Mouse (Mus musculus) gastrocnemius, adult 18-20 months (tissue): Measurements from ENCODE around the gene Hps5. TPM values are rescaled to one million over a fixed set of nuclear protein-coding genes. Genes with fewer than 3 reads are reported as not detected.
"Not testable (repeated sequence)": the region's sequence is repeated elsewhere in the genome, so short reads cannot be mapped to it uniquely, and the experiment has no call there.

Experiments used
- DNase-seq: peaks from one replicate; pipeline ENCODE4 v3.0.0; 2021; ENCODE audit warnings: low spot score
- total RNA-seq, 2 experiments: library from RNA; stranded (reverse); gene quantifications; 2 replicates each; pipeline ENCODE4 v1.2.3; 2021

Gene Hps5
- total RNA-seq, 2 experiments from 2014 or later, result 11.2 to 12.1 TPM

DNA sequence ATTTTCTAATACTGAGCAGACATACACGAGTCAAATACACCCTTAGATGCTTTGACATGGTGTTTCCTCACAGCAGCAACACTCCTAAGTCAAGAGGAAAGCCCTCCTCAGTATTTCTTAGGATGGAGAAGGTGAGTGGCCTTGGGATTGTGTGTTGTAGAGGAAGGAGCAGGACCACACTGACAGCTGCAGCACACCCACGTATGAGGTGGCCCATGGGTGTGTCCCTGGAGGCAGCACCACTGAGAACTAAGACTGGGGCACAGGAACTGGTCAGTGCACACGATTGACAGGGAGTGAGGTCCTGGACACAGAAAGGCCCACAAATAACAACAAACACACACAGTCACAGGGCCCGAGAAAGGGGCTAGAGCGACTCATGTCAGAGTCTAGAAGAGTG is 55.8 kb downstream of the Hps5 start:
- not testable (repeated sequence) for DNase-seq

DNA sequence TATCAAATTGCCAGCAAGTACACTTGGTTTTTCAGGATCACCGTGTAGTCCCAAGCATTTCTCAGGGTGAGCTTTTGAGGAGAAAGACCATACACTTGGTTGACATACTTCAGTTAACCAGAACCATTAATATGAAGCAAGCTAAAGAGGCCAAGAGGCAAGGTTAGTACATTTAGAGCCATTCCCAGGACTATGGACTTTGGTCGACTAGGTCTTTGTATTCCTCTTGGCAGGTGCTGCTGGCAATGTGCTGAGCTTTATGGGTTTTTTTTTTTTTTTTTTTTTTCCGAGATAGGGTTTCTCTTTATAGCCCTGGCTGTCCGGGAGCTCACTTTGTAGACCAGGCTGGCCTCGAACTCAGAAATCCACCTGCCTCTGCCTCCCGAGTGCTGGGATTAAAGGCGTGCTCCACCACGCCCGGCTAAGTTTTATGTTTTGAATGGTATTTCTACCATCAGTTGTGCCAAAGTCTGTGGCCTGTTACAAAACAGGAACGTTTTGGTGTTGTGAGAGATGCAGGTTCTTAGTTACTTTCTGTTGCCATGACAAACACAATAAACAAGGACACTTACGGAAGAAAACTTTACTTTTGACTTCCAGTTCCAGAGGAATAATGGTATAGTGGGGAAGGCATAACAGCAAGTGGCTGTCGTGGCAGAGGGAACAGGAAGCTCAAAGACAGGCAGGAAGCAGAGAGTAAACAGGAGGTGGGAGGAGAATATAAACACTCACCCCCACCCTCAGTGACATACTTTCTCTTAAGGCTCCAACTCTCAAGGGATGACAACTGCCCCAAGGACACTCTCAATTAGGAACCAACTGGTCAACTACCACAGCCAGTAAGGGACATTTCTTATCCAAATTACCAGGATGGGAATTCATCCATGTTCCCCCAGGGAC is 57.1 kb downstream of the Hps5 start:
- DNase-seq, result no peak

DNA sequence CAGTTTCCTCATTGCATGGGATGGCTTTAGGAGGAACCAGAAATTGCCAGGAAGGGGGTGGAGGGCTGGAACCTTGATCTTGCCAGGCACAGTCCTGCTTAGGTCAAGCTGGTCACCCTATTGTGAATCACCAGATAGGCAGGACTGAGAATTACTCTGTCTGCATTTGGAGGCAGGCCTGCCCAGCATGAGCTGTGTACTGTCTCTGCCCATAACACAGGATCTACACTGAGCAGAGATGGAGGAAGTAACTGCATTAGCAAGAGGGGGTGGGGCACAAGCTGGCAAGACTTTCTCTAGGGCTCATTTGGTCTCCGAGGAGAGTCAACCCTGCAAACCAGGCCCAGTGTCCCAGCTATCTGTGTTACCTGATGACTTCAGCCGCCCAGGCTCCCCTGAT is 60.9 kb downstream of the Hps5 start:
- no peak for DNase-seq

DNA sequence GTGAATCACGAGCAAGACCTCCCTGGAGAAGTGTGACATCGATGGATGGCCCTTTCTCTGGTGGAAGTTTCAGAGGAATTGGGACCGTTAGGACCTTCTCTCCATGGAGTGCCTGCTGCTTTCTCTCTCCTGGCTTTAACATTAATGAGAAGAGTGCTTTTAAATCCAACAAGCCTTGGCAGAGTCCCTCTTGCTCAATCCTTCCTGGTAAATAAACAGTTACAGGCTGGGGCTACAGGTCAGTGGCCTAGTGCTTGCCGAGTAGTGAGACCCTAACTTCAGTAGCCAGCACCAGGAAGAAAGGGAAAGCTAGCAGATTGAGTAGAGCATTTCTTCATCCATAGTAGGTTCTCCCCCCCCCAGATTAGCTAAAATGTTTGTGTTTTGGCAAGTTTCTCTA is 63.4 kb downstream of the Hps5 start, which contains the start of gene Saa4:
Gene Saa4 (minus strand): TSS at position 146 of the 400 bp plus-strand sequence.
- no peak for DNase-seq

DNA sequence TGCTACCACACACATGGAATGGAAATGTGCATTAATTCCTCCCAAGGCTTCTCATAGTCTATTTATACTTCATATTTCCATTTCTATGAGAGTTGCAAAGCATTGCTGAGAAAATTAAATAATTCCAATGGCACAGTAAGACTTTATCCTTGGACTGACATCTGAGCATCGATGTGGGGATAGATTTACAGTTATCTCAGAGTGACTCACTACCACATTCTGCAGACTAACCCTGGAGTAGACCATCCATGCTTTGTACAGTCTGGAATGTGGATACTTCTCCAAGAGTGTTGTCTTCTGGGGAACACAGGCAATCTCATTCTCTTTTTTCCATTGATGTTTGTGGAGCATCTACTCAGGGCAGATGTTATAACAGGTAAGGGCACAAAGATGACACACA is 68.3 kb downstream of the Hps5 start:
- no peak for DNase-seq

DNA sequence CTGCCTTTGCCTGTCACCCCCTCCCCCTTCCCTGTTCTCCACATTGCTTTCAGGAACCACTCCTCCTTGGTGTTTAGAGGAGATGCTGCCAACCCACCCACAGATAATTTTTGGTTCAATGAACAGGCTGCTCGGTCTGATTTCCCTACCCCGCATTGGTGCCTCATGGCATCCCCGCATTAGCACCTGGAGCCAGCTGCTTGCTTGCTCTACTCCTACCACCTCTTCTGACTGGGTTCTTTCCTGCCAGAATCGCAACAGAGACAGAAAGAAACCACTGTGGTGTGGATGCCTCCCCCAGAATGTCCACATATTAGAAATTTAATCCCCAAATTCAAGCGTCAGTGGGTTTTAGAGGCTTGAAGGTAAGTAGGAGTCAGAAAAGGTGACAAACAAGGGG is 71.5 kb downstream of the Hps5 start:
- no peak for DNase-seq

DNA sequence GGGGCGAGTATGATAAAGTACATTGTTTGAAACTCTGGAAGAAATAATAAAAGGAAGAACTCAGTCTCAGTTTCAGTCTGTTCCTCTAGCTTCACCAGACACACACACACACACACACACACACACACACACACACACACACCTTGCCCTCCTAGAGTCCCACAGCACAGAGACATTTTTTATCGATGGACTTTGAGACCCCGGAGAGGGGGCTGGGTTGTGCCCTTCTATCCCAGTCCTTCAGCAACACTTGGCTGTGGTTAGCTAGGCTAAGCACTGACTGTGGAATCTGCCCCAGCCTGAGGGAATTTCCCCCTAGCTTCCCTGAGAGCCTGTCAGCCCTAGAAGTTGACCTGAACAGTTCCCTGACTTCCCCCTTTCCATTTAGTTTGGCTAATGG is 72.0 kb downstream of the Hps5 start:
- DNase-seq, result no peak

DNA sequence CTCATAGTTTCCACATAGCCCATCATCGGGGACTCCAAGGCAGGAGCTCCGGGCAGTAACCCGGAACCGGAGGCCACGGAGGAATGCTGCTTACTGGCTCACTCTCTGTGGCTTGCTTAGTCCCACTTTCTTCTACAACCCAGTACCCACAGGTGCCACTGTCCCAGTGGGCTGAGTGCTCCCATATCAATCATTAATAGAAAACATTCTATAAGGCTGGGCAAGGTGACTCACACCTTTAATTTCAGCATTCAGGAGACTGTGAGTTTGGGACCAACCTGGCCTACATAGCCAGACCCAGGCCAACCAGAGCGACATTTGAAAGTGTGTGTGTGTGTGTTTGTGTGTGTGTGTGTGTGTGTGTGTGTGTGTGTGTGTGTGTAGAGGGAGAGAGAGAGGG is 72.5 kb downstream of the Hps5 start:
- DNase-seq, result no peak

DNA sequence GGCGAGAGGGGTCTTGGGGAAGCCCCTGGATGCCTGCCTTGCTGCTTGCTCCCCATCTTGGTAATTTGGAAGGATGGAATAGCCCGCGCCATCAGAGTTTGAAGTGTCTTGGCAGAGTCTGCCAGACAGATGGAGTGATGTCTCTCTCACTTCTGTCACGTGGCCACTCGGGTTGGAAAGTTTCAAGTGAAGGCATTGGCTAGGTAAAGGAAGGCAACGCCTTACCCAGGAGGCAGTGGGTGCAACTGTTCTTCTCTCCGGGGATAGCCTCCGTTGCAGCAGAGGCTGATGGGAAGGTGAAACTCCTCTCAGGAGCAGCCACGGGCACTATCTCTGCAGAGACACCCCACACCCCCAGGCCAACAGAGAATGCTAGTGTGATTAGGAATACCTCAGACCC is 75.4 kb downstream of the Hps5 start:
- DNase-seq, result no peak

DNA sequence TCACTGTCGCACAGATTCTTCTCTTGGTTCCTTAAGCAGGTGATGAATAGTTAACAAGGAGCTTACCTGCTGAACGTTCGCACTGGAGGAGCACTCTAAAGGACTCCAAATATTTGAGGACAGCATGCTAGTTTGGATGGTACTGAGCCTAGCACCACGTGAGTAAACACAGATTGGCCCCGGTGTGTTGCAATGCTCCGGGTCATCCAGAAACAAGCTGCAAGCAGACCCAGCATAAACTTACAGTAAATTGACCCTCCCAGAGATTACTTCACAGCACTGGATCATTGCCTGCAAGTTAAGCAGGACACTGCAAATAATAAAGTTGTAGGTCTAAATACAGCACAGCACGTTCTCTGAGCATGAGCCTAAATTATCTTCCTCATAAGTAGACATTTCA is 76.3 kb downstream of the Hps5 start:
- DNase-seq, result peak; percentile 88

DNA sequence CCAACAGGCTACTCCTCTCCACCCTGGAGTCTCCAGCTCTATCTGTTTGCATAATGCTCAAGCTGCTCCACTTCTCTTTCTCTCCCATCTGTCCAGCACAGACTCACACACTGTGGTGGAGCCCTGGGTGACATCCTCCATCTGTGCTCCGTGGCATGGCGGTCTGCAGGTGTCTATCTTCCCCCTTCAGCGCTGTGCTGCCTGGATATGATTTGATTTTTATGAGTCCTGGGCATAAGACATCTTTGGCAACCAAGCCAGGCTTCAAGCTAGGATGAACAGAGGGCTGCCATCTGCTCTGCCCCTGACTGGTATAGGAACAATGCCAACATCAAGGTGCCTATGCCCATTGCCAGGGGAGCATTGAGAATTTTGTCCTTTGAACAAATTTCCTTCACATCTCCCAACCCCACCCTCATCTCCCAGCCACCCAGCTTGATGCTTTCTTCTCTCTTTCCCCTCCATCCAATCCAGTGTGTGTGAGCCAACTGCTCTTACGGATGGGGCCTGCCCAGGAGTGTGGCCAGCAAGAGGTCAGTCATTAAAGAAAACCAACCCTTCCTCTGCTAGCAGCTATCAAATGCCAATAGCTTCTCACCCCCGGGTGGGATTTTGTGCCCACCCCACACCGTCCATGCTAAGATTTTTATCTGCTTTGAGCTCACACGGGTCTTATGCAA is 77.1 kb downstream of the Hps5 start:
- no peak for DNase-seq

DNA sequence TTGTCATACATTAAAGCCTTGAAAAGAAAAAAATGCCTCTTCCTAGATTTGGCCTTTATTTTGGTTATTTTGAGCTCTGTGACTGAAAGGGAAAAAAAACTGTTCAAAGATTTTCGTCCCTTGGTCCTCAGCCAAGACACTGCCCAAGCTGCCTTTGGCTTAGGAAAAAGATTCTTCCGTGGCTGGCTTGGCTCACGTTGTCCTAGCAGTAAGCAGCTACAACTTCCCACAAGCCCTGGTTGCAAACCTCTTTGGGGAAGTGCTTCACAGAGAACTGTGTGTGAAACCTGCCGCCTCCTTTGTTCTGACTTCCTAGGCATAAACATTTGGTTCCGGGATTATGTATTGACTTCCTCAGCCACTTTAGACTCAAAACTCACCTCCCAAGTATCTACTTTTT is 79.0 kb downstream of the Hps5 start:
- DNase-seq, result peak; percentile 38

DNA sequence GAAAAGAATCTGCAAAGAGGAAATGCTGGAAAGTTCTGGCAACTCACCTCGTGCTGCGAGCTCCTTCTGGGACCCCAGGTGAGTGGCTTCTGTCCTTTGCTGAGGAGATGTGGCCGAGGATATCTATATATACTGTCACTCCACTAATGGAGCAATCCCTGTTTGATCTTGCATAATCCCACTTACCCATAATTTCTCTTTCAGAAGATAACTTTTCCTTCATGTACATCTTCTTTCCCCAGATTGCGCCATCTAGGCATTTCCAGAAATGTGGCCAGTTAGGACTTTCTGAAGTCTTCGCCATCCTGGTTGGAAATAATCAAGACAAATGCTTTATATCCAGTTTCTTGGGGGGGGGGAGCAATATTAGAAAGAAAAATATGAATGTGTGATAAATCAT is 80.3 kb downstream of the Hps5 start, which contains the start of gene Saa3:
Gene Saa3 (minus strand): TSS at position 101 of the 400 bp plus-strand sequence.
- no peak for DNase-seq

DNA sequence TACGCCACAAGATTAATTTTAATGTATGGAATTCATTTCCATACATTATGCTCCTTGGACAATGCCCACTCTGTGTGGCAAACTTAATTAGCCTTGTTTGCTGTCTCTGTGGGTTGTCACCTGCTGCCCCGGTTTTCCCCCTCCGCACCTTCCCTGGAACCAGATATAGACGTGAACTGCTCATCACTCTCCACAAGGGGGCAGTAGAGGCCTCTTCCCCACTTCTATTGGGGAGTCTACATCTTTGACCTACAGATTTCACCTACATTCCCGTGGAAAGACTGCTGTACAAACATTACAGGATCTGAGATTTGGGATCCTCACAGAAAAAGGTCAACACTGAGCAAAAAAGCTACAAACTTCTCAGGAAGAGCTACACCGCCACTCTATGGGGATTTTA is 81.3 kb downstream of the Hps5 start:
- DNase-seq, result peak; percentile 67

DNA sequence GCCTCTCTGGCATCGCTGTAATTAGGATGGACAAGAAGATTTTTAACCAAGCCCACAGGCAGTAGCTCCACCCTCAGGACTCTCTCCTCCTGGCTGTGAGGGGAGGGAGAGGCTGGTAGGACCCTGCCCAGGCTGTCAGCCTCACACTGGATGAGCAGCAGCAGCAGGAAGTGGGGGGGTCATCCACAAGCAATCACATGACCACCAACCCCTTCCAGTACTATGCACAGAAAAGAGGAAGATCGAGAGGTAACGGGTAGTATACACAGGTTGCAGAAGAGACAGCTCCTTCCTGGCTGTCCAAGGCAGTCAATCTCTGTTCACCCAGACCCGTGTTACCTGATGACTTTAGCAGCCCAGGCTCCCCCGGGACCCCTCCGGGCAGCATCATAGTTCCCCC is 83.6 kb downstream of the Hps5 start:
- DNase-seq, result no peak

Other genes starting within 250 kb of the Hps5 start
- gene Sergef, start 156.3 kb downstream of the Hps5 start, total RNA-seq, result 1 to 10 TPM; 3.9 to 4.3 TPM
- under 1 TPM; 0.21 to 0.41 TPM for gene Tph1, start 123.5 kb downstream of the Hps5 start, total RNA-seq
- gene Saal1, start 85.4 kb downstream of the Hps5 start, total RNA-seq, result 1 to 10 TPM; 2.7 to 3.0 TPM
- gene Saa3, start 80.4 kb downstream of the Hps5 start, total RNA-seq, result not detected
- gene Saa4, start 63.5 kb downstream of the Hps5 start, total RNA-seq, result under 1 TPM in 1 of 2 experiments, not detected in 1; 0.09 TPM
- not detected for gene Saa1, start 53.1 kb downstream of the Hps5 start, total RNA-seq
- under 1 TPM in 1 of 2 experiments, not detected in 1; 0.40 TPM for gene Saa2, start 44.3 kb downstream of the Hps5 start, total RNA-seq
- 10 to 100 TPM; 15.4 to 18.2 TPM for gene Gtf2h1, start within 50 bp of the Hps5 start, total RNA-seq
- 1,000 to 10,000 TPM; 2,332 to 2,702 TPM for gene Ldha, start 45.4 kb upstream of the Hps5 start, total RNA-seq
- gene Ldhc, start 65.1 kb upstream of the Hps5 start, total RNA-seq, result not detected
- 10 to 100 TPM; 54.4 to 59.1 TPM for gene Tsg101, start 123.9 kb upstream of the Hps5 start, total RNA-seq
- 10 to 100 TPM; 10.5 to 11.5 TPM for gene Uevld, start 162.5 kb upstream of the Hps5 start, total RNA-seq
- not detected for gene Gm9999, start 187.5 kb upstream of the Hps5 start, total RNA-seq
- gene Spty2d1, start 212.3 kb upstream of the Hps5 start, total RNA-seq, result 1 to 10 TPM; 4.5 to 4.7 TPM